Mouse (Mus musculus) bone marrow, adult 2 months (tissue): ENCODE data around the gene Hcfc1r1.

Experiments used
- CTCF ChIP-seq: fragments of 200-500 bp; IDR thresholded peaks from 2 replicates; pipeline ENCODE4 v1.5.1; 2011; ENCODE audit warnings: low read length, control low read depth; ENCODE audit not compliant: control insufficient read depth, insufficient read depth
- POLR2A ChIP-seq: fragments of 200-500 bp; IDR thresholded peaks from 2 replicates; pipeline ENCODE4 v1.6.1; 2011; ENCODE audit warnings: low read depth, mild to moderate bottlenecking, control low read depth, low read length, borderline replicate concordance; ENCODE audit not compliant: control insufficient read depth

- TF ChIP-seq CTCF (no peak), POLR2A (no peak)
These were observed 5.9 kb downstream of the Hcfc1r1 start, which contains the start of gene Cldn6 for GRCm38 (mm10) chr17:23679127-23679835.
